Mouse (Mus musculus) liver, adult 2 months (tissue): ENCODE data around the gene Mis18bp1. TPM values are rescaled to one million over a fixed set of nuclear protein-coding genes. Genes with fewer than 3 reads are reported as not detected.

Source experiments
- DNase-seq: peaks from one replicate; pipeline ENCODE4 v3.0.0-alpha.2; 2011; ENCODE audit warnings: low read depth, low spot score; ENCODE audit errors: extremely low read depth
- H3K27ac ChIP-seq: fragments of 200-500 bp; replicated peaks from 2 replicates; pipeline ENCODE4 v1.5.1; 2012; ENCODE audit warnings: low read depth, mild to moderate bottlenecking, control low read depth, inconsistent platforms, low read length; ENCODE audit not compliant: insufficient read depth
- H3K27me3 ChIP-seq: fragments of 200-500 bp; 2 replicates; pipeline ENCODE4 v1.6.1; 2012; ENCODE audit warnings: mild to moderate bottlenecking, moderate library complexity, low read length, inconsistent platforms; ENCODE audit not compliant: control insufficient read depth, insufficient read depth
- H3K36me3 ChIP-seq: fragments of 200-500 bp; 2 replicates; pipeline ENCODE4 v1.6.1; 2012; ENCODE audit warnings: low read length, inconsistent platforms; ENCODE audit not compliant: control insufficient read depth, insufficient read depth
- H3K4me1 ChIP-seq: fragments of 200-500 bp; 2 replicates; pipeline ENCODE4 v1.6.1; 2011; ENCODE audit warnings: low read length; ENCODE audit not compliant: control insufficient read depth, insufficient read depth
- H3K4me3 ChIP-seq: fragments of 200-500 bp; 2 replicates; pipeline ENCODE4 v1.5.1; 2011; ENCODE audit warnings: low read depth, mild to moderate bottlenecking, control low read depth, low read length, moderate library complexity; ENCODE audit not compliant: insufficient read depth
- H3K79me2 ChIP-seq: fragments of 200-500 bp; 2 replicates; pipeline ENCODE4 v1.6.1; 2012; ENCODE audit warnings: inconsistent platforms, mild to moderate bottlenecking, low read length, moderate library complexity; ENCODE audit not compliant: control insufficient read depth, insufficient read depth
- H3K9ac ChIP-seq: fragments of 200-500 bp; 2 replicates; pipeline ENCODE4 v1.6.1; 2012; ENCODE audit warnings: low read depth, mild to moderate bottlenecking, control low read depth, inconsistent platforms, low read length
- CTCF ChIP-seq: fragments of 200-500 bp; IDR thresholded peaks from 2 replicates; pipeline ENCODE4 v1.5.1; 2011; ENCODE audit warnings: low read depth, low read length, control low read depth
- POLR2A ChIP-seq: fragments of 200-500 bp; IDR thresholded peaks from 2 replicates; pipeline ENCODE4 v1.6.1; 2011; ENCODE audit warnings: low read length, control low read depth; ENCODE audit not compliant: insufficient read depth; ENCODE audit errors: extremely low read depth
- WGBS: fragments of 180-500 bp; shearing (Covaris S2); methylation state at CpG from one replicate; pipeline ENCODE4 v1.1.7; 2018; 5-methylcytosine and 5-hydroxymethylcytosine counted together
- polyA plus RNA-seq: library from polyadenylated mRNA; depleted of rRNA; stranded (reverse); fragments of >200 nt; gene quantifications from 2 replicates; pipeline ENCODE4 v1.2.3, GENCODE M21; 2012; rRNA removed
- total RNA-seq: library from RNA; depleted of rRNA; stranded (reverse); fragments of >200 nt; gene quantifications from 2 replicates; pipeline ENCODE4 v1.2.3, GENCODE M21; 2014; rRNA removed

Mis18bp1 gene
- total RNA-seq (0.47 and 0.74 TPM in 2 replicates), polyA plus RNA-seq (0.04 TPM in 1 of 2 replicates, not detected in the other)

- DNase-seq: peak; percentile 82
- Histone ChIP-seq H3K79me2 (peaks cover 3% of the 10 kb centered on the region; the same call in 1 of the 2 replicates), H3K27me3 (no peaks in the 10 kb centered on the region), H3K9ac (peak within 1 kb of the TSS; percentile 89), H3K4me3 (peak within 1 kb of the TSS; percentile 95), H3K27ac (peak within 1 kb of the TSS; percentile 98), H3K36me3 (no peaks in the 10 kb centered on the region), H3K4me1 (peaks cover 2% of the 10 kb centered on the region; the same call in 1 of the 2 replicates)
- TF ChIP-seq CTCF (no peak), POLR2A (no peak)
- WGBS: under 1% methylated on average over 70 of the region's 70 CpGs
Observed at GRCm38 (mm10) chr12:65172021-65172951, at the start of gene Mis18bp1. Mis18bp1 (minus strand) TSS chr12:65172604.

DNA sequence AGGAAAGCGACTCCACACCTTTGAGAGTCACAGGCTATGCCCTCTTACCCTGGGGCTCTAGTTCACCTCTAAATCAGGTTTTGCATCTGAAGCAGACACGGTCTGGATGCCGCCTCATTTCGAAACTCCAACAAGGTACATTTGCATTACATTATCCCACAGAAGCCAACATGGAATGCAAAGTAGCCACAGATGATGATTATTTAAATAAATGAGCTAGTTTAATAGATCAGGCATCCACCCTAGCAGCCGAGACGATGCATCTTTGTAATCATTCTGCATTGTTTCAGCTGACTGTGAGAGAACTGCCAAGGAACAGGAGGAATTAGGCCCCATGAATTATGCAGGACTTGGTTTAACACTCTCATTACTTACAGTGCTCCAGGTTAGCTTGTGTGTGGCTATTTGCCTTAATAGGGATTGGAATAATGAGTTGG, 44.0 kb upstream of the Mis18bp1 start:
- Histone ChIP-seq H3K4me3 (no peak overlapping the region), H3K27ac (no peak overlapping the region), H3K27me3 (no peaks in the 10 kb centered on the region), H3K79me2 (no peaks in the 10 kb centered on the region), H3K9ac (no peak overlapping the region), H3K36me3 (no peaks in the 10 kb centered on the region), H3K4me1 (no peaks in the 10 kb centered on the region)
- WGBS: 88% methylated on average over 6 of the region's 6 CpGs
- DNase-seq: no peak
- TF ChIP-seq CTCF: no peak
- TF ChIP-seq POLR2A: no peak

- no peak for TF ChIP-seq POLR2A
- H3K27ac ChIP-seq: no peak overlapping the region
- H3K36me3 ChIP-seq: no peaks in the 10 kb centered on the region
- H3K9ac ChIP-seq: no peak overlapping the region
- H3K27me3 ChIP-seq: no peaks in the 10 kb centered on the region
- no peak for DNase-seq
- WGBS: 77% methylated on average over 1 of the region's 1 CpGs
- H3K79me2 ChIP-seq: no peaks in the 10 kb centered on the region
- H3K4me3 ChIP-seq: no peak overlapping the region
- no peaks in the 10 kb centered on the region for H3K4me1 ChIP-seq
Observed at GRCm38 (mm10) chr12:65206431-65206830, 34.0 kb upstream of the Mis18bp1 start.

DNA sequence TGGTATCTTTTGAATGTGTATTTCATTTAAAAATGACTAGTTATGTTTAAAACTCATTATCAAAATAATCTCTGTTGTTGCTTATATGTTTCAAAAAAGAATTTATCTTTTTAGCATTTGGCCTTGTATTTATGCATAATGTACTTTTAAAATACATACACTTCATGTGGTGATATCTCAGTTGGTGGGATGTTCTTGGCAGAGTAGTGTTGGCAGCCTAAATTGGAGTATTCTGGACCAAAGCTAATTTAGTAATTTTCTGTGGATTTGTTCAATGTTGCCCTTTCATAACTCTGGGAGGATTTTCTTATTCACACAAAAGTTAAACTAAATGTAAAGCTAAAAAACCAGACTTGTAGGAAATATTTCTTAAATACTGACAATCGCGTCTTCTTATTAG, 29.4 kb upstream of the Mis18bp1 start:
- 99% methylated on average over 2 of the region's 2 CpGs for WGBS
- H3K27ac ChIP-seq: no peak overlapping the region
- H3K4me3 ChIP-seq: no peak overlapping the region
- TF ChIP-seq CTCF (no peak), POLR2A (no peak)
- no peaks in the 10 kb centered on the region for H3K79me2 ChIP-seq
- H3K4me1 ChIP-seq: no peaks in the 10 kb centered on the region
- DNase-seq: no peak
- H3K27me3 ChIP-seq: no peaks in the 10 kb centered on the region
- no peak overlapping the region for H3K9ac ChIP-seq
- no peaks in the 10 kb centered on the region for H3K36me3 ChIP-seq

GRCm38 (mm10) chr12:65194003-65194530, 21.7 kb upstream of the Mis18bp1 start:
- Histone ChIP-seq H3K9ac (no peak overlapping the region), H3K27me3 (no peaks in the 10 kb centered on the region; the same call in 1 of the 2 replicates), H3K4me1 (no peaks in the 10 kb centered on the region), H3K36me3 (no peaks in the 10 kb centered on the region), H3K4me3 (no peak overlapping the region), H3K27ac (no peak overlapping the region), H3K79me2 (no peaks in the 10 kb centered on the region)
- no peak for TF ChIP-seq POLR2A
- TF ChIP-seq CTCF: no peak
- 72% methylated on average over 5 of the region's 5 CpGs for WGBS
- DNase-seq: no peak
